Mouse (Mus musculus) stomach, postnatal 0 days (tissue): ENCODE measurements around the gene Fam83g.

Experiments used
- CTCF ChIP-seq: IDR thresholded peaks from 2 replicates; pipeline ENCODE4 v1.5.1; 2016; ENCODE audit warnings: antibody characterized with exemption, low read depth, mild to moderate bottlenecking, moderate library complexity
- EP300 ChIP-seq: optimal IDR thresholded peaks from 2 replicates; pipeline ENCODE3; 2016; ENCODE audit warnings: antibody characterized with exemption

GRCm38 (mm10) chr11:61686141-61686540 lies 2.2 kb downstream of the Fam83g start:
- no peak for TF ChIP-seq CTCF
- TF ChIP-seq EP300: no peak
